Mouse (Mus musculus) myocyte (in vitro differentiated cells): Measurements from ENCODE around the gene Sit1. TPM values are rescaled to one million over a fixed set of nuclear protein-coding genes. Genes with fewer than 3 reads are reported as not detected.
A peak's percentile ranks its signal among the peaks of the same experiment; 100 is the strongest.

Experiments used
- H3K27me3 ChIP-seq: one replicate; pipeline ENCODE4 v1.6.1; 2011; ENCODE audit not compliant: control insufficient read depth, insufficient read depth, insufficient read length
- H3K36me3 ChIP-seq: one replicate; pipeline ENCODE4 v1.6.1; 2011; ENCODE audit not compliant: control insufficient read depth, insufficient read depth
- H3K4me2 ChIP-seq: one replicate; pipeline ENCODE4 v1.6.1; 2011; ENCODE audit warnings: low read depth, control low read depth
- H3K4me3 ChIP-seq: one replicate; pipeline ENCODE4 v1.5.1; 2011; ENCODE audit warnings: mild to moderate bottlenecking, control low read depth, moderate library complexity
- H3K79me2 ChIP-seq: one replicate; pipeline ENCODE4 v1.6.1; 2011; ENCODE audit not compliant: control insufficient read depth, insufficient read depth
- H3ac ChIP-seq: one replicate; pipeline ENCODE4 v1.6.1; 2011; ENCODE audit not compliant: control insufficient read depth, insufficient read length
- CEBPB ChIP-seq: IDR thresholded peaks from 2 replicates; pipeline ENCODE4 v1.6.1; 2011; ENCODE audit warnings: mild to moderate bottlenecking, moderate library complexity; ENCODE audit not compliant: poor library complexity, insufficient read depth, severe bottlenecking
- E2F4 ChIP-seq: IDR thresholded peaks from one replicate; pipeline ENCODE4 v1.6.1; 2011; ENCODE audit warnings: mild to moderate bottlenecking, control low read depth, moderate library complexity; ENCODE audit not compliant: insufficient read depth
- MAX ChIP-seq: IDR thresholded peaks from one replicate; pipeline ENCODE4 v1.6.1; 2011; ENCODE audit warnings: low read depth, mild to moderate bottlenecking, control low read depth
- MYOD1 ChIP-seq, 3 experiments: IDR thresholded peaks; one replicate each; pipeline ENCODE4 v1.6.1; 2011; ENCODE audit warnings: control low read depth in 2 of 3, low read depth in 2 of 3, mild to moderate bottlenecking in 2 of 3, moderate library complexity in 1 of 3; ENCODE audit not compliant: insufficient read length in 2 of 3, control insufficient read depth in 1 of 3
- MYOG ChIP-seq, 3 experiments: IDR thresholded peaks; one replicate each; pipeline ENCODE4 v1.6.1; 2011; ENCODE audit warnings: control low read depth in 2 of 3, low read depth in 2 of 3, mild to moderate bottlenecking in 2 of 3; ENCODE audit not compliant: insufficient read length in 2 of 3, control insufficient read depth in 1 of 3, insufficient read depth in 1 of 3
- POLR2A ChIP-seq: IDR thresholded peaks from one replicate; pipeline ENCODE4 v1.6.1; 2011; ENCODE audit warnings: low read depth, mild to moderate bottlenecking, control low read depth, moderate library complexity; ENCODE audit not compliant: insufficient read length
- POLR2AphosphoS2 ChIP-seq: IDR thresholded peaks from one replicate; pipeline ENCODE4 v1.6.1; 2011; ENCODE audit warnings: low read depth, control low read depth; ENCODE audit not compliant: insufficient read length
- REST ChIP-seq: IDR thresholded peaks from one replicate; pipeline ENCODE4 v1.6.1; 2011; ENCODE audit warnings: mild to moderate bottlenecking, control low read depth, moderate library complexity; ENCODE audit not compliant: insufficient read depth, insufficient read length
- SRF ChIP-seq: IDR thresholded peaks from one replicate; pipeline ENCODE4 v1.6.1; 2011; ENCODE audit warnings: low read depth; ENCODE audit not compliant: control insufficient read depth, insufficient read length
- TCF12 ChIP-seq: IDR thresholded peaks from one replicate; pipeline ENCODE4 v1.6.1; 2011; ENCODE audit warnings: mild to moderate bottlenecking, control low read depth; ENCODE audit not compliant: poor library complexity, insufficient read depth, severe bottlenecking
- TCF3 ChIP-seq: IDR thresholded peaks from one replicate; pipeline ENCODE4 v1.6.1; 2011; ENCODE audit warnings: low read depth, control low read depth; ENCODE audit not compliant: insufficient read length
- USF1 ChIP-seq: IDR thresholded peaks from one replicate; pipeline ENCODE4 v1.6.1; 2011; ENCODE audit warnings: low read depth, mild to moderate bottlenecking, control low read depth, moderate library complexity
- polyA plus RNA-seq: library from polyadenylated mRNA; unstranded; fragments of >200 nt; fragmentation: generic; extraction: Trizol; gene quantifications from one replicate; pipeline ENCODE4 v1.2.1, GENCODE M21; 2012; ENCODE audit warnings: missing spikeins

Gene Sit1
- polyA plus RNA-seq, 1 experiment, result not detected

GRCm38 (mm10) chr4:43481894-43482456 is 1.6 kb downstream of the Sit1 start:
- Histone ChIP-seq H3ac (no peak overlapping the region), H3K27me3 (no peaks in the 10 kb centered on the region), H3K4me3 (no peak overlapping the region), H3K79me2 (no peaks in the 10 kb centered on the region), H3K4me2 (no peak overlapping the region), H3K36me3 (no peaks in the 10 kb centered on the region)
- no peak for TF ChIP-seq POLR2A
- TF ChIP-seq USF1, result no peak
- no peak for TF ChIP-seq TCF3
- no peak for TF ChIP-seq REST
- no peak for TF ChIP-seq CEBPB
- no peak for TF ChIP-seq POLR2AphosphoS2
- TF ChIP-seq TCF12, result no peak
- no peak for TF ChIP-seq E2F4
- no peak for TF ChIP-seq MAX
- TF ChIP-seq MYOD1 (IDR thresholded peaks at IDR 0.05; ENCODE audit: control insufficient read depth in 1 of 3, insufficient read length in 2 of 3, low read depth in 2 of 3), result no peak
- TF ChIP-seq SRF, result no peak
- TF ChIP-seq MYOG (IDR thresholded peaks at IDR 0.05; ENCODE audit: control insufficient read depth in 1 of 3, insufficient read depth in 1 of 3, insufficient read length in 2 of 3, low read depth in 2 of 3), result no peak

GRCm38 (mm10) chr4:43480985-43481384 is 2.5 kb downstream of the Sit1 start:
- no peak overlapping the region for H3K4me2 ChIP-seq
- no peak overlapping the region for H3ac ChIP-seq
- TF ChIP-seq TCF12 (no peak), REST (no peak), USF1 (no peak), MYOG (IDR thresholded peaks at IDR 0.05; ENCODE audit: control insufficient read depth in 1 of 3, insufficient read depth in 1 of 3, insufficient read length in 2 of 3, low read depth in 2 of 3) (no peak), POLR2AphosphoS2 (no peak), SRF (no peak), MAX (no peak), CEBPB (no peak), E2F4 (no peak), POLR2A (no peak), TCF3 (no peak), MYOD1 (IDR thresholded peaks at IDR 0.05; ENCODE audit: control insufficient read depth in 1 of 3, insufficient read length in 2 of 3, low read depth in 2 of 3) (no peak)
- H3K27me3 ChIP-seq, result no peaks in the 10 kb centered on the region
- no peaks in the 10 kb centered on the region for H3K79me2 ChIP-seq
- no peak overlapping the region for H3K4me3 ChIP-seq
- H3K36me3 ChIP-seq, result no peaks in the 10 kb centered on the region

GRCm38 (mm10) chr4:43478906-43479832 is 4.4 kb downstream of the Sit1 start:
- TF ChIP-seq SRF (no peak), POLR2AphosphoS2 (no peak), POLR2A (no peak), REST (no peak), MAX (no peak), TCF12 (no peak), CEBPB (no peak), MYOD1 (IDR thresholded peaks at IDR 0.05; ENCODE audit: control insufficient read depth in 1 of 3, insufficient read length in 2 of 3, low read depth in 2 of 3) (no peak), E2F4 (no peak), TCF3 (no peak), USF1 (no peak), MYOG (IDR thresholded peaks at IDR 0.05; ENCODE audit: control insufficient read depth in 1 of 3, insufficient read depth in 1 of 3, insufficient read length in 2 of 3, low read depth in 2 of 3) (no peak)
- H3K27me3 ChIP-seq, result no peaks in the 10 kb centered on the region
- H3K4me3 ChIP-seq, result no peak overlapping the region
- no peaks in the 10 kb centered on the region for H3K36me3 ChIP-seq
- H3K4me2 ChIP-seq, result peak overlapping the region; percentile 55
- no peak overlapping the region for H3ac ChIP-seq
- no peaks in the 10 kb centered on the region for H3K79me2 ChIP-seq

- Histone ChIP-seq H3K27me3 (no peaks in the 10 kb centered on the region), H3K36me3 (no peaks in the 10 kb centered on the region), H3K4me3 (no peak overlapping the region), H3ac (no peak overlapping the region), H3K79me2 (no peaks in the 10 kb centered on the region), H3K4me2 (no peak overlapping the region)
- TF ChIP-seq E2F4 (no peak), CEBPB (no peak), POLR2A (no peak), POLR2AphosphoS2 (no peak), MAX (no peak), USF1 (no peak), MYOD1 (IDR thresholded peaks at IDR 0.05; ENCODE audit: control insufficient read depth in 1 of 3, insufficient read length in 2 of 3, low read depth in 2 of 3) (no peak), MYOG (IDR thresholded peaks at IDR 0.05; ENCODE audit: control insufficient read depth in 1 of 3, insufficient read depth in 1 of 3, insufficient read length in 2 of 3, low read depth in 2 of 3) (no peak), TCF3 (no peak), SRF (no peak), TCF12 (no peak), REST (no peak)
Observed at GRCm38 (mm10) chr4:43478534-43478858, 5.0 kb downstream of the Sit1 start.
